Mouse (Mus musculus) embryonic facial prominence, embryonic 11.5 days (tissue): ENCODE measurements around the gene Ypel1. TPM values are rescaled to one million over a fixed set of nuclear protein-coding genes. Genes with fewer than 3 reads are reported as not detected.

ENCODE experiments used
- ATAC-seq: fragments of 200-750 bp; cut with Nextera tagmentation; replicated peaks from 2 replicates; pipeline ENCODE4 v1.8.0; 2017; ENCODE audit warnings: low read depth; ENCODE audit not compliant: insufficient number of reproducible peaks, low FRiP score, low TSS enrichment
- DNase-seq: peaks from one replicate; pipeline ENCODE4 v3.0.0-alpha.2; 2015; ENCODE audit warnings: low spot score
- H3K27ac ChIP-seq: fragments of 300-500 bp; sonication (generic); replicated peaks from 2 replicates; pipeline ENCODE4 v1.5.1; 2014; ENCODE audit warnings: mild to moderate bottlenecking, low read depth, low read length, control low read depth
- H3K27me3 ChIP-seq: fragments of 300-500 bp; sonication (generic); 2 replicates; pipeline ENCODE4 v1.6.1; 2014; ENCODE audit warnings: mild to moderate bottlenecking, low read length, moderate library complexity, mixed read lengths; ENCODE audit not compliant: control insufficient read depth, insufficient read depth
- H3K36me3 ChIP-seq: fragments of 300-500 bp; sonication (generic); replicated peaks from 2 replicates; pipeline ENCODE4 v1.6.1; 2014; ENCODE audit warnings: low read depth, mild to moderate bottlenecking, low read length, moderate library complexity, mixed read lengths; ENCODE audit not compliant: control insufficient read depth, insufficient read depth
- H3K4me1 ChIP-seq: fragments of 300-500 bp; sonication (generic); 2 replicates; pipeline ENCODE4 v1.6.1; 2014; ENCODE audit warnings: low read length, mixed read lengths; ENCODE audit not compliant: control insufficient read depth, insufficient read depth
- H3K4me2 ChIP-seq: fragments of 300-500 bp; sonication (generic); 2 replicates; pipeline ENCODE4 v1.6.1; 2014; ENCODE audit warnings: low read depth, mild to moderate bottlenecking, control low read depth, low read length, moderate library complexity
- H3K4me3 ChIP-seq: fragments of 300-500 bp; sonication (generic); 2 replicates; pipeline ENCODE4 v1.5.1; 2014; ENCODE audit warnings: low read depth, low read length, control low read depth
- H3K9ac ChIP-seq: fragments of 300-500 bp; sonication (generic); replicated peaks from 2 replicates; pipeline ENCODE4 v1.6.1; 2014; ENCODE audit warnings: mild to moderate bottlenecking, control low read depth, low read length
- H3K9me3 ChIP-seq: fragments of 300-500 bp; sonication (generic); replicated peaks from 2 replicates; pipeline ENCODE4 v1.6.1; 2016; ENCODE audit warnings: mild to moderate bottlenecking, low read length, inconsistent platforms, mixed read lengths; ENCODE audit not compliant: control insufficient read depth
- WGBS: fragments of 180-500 bp; shearing (Covaris S2); extraction: QIAGEN DNeasy Blood & Tissue Kit; methylation state at CpG from one replicate; pipeline ENCODE4 v1.1.7; 2014; 5-methylcytosine and 5-hydroxymethylcytosine counted together
- polyA plus RNA-seq: library from polyadenylated mRNA; unstranded; fragments of >200 nt; fragmentation: Nextera tagmentation; extraction: Ambion mirVana; gene quantifications from 2 replicates; pipeline ENCODE4 v1.2.1, GENCODE M21; 2014

The Ypel1 gene
- polyA plus RNA-seq, 1 experiment from 2014 or later: 97.1 TPM

DNA sequence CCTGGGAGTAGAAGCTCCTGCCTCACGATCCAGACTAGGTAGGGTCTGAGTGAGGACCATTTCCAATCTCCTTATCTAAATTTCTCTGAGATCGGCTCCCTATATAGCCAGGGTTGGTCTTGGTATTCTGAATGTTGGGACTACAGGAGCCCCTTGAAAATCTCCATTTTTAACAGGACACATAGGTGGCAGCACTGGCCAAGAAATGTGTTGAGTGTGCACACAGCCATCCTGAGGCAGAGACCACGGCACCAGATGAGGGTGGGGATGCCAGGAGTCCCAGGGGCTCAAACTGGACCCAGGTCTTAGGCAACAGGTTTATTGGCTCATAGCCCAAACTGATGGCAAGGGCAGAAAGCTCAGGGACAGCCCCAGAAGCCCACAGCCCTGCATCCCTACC lies 18.9 kb downstream of the Ypel1 start:
- Histone ChIP-seq H3K27me3 (no peaks in the 10 kb centered on the region), H3K4me3 (no peak overlapping the region), H3K27ac (no peak overlapping the region), H3K9me3 (no peaks in the 10 kb centered on the region), H3K9ac (no peak overlapping the region), H3K4me1 (no peaks in the 10 kb centered on the region), H3K36me3 (peaks cover 16% of the 10 kb centered on the region), H3K4me2 (no peak overlapping the region)
- ATAC-seq (no peak), DNase-seq (peak; percentile 22)
- WGBS: 77% methylated on average over 3 of the region's 3 CpGs

DNA sequence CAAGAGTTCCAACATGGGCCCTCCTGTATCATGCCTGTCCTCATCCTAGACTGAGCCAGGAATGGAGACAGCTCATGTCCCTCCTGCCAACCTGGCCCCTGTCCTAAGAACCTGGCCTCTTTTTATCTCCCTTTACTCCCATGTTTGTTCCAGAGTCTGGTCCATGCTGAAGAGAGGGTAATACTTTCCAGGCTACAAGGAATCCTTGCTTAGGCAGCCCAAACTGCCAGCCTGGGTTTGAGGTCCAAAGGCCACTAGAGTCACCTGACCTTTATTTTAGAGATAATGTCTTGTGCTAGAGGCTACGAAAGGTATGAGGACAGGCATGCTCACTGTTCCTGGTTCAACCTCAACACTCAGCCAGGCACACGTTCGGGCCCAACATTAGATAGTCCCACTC lies 27.4 kb downstream of the Ypel1 start:
- H3K27ac ChIP-seq: no peak overlapping the region
- H3K4me3 ChIP-seq: no peak overlapping the region
- DNase-seq (no peak), ATAC-seq (no peak)
- no peaks in the 10 kb centered on the region for H3K4me1 ChIP-seq
- no peaks in the 10 kb centered on the region for H3K27me3 ChIP-seq
- H3K4me2 ChIP-seq: no peak overlapping the region
- H3K9me3 ChIP-seq: no peaks in the 10 kb centered on the region
- H3K36me3 ChIP-seq: peaks cover 12% of the 10 kb centered on the region
- H3K9ac ChIP-seq: no peak overlapping the region
- WGBS: 94% methylated on average over 3 of the region's 3 CpGs

DNA sequence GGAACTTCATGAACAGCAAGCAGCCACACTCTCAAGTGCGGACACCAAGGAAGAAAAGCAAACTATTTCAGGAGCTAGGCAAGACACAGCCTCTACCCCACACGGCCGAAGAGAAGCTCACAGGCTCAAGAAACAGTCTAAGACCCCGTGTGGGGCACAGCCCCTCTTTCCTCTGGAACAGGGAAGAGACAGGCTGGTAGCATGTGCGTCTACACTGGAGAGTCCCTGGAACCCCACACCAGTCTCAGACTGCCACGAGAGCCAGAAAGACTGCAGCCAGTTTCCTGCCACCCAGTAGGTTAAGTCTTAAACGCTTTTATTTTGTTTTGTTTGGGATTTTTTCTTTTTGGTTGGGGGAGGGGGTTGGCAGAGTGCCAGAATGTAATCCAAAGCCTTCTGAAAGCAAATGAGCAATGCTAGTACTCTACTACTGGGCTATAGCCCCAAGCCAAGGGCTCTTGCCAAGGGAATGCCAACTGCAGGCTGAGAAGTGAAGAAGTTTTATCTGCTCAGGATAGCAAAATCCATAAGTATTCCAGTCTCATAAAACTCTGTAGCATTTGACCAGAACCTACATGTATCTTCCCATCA lies 33.2 kb downstream of the Ypel1 start:
- Histone ChIP-seq H3K9me3 (no peaks in the 10 kb centered on the region), H3K4me3 (no peak overlapping the region), H3K36me3 (peaks cover 7% of the 10 kb centered on the region), H3K27ac (no peak overlapping the region), H3K4me1 (no peaks in the 10 kb centered on the region), H3K27me3 (no peaks in the 10 kb centered on the region), H3K9ac (no peak overlapping the region), H3K4me2 (no peak overlapping the region)
- 86% methylated on average over 7 of the region's 7 CpGs for WGBS
- ATAC-seq (no peak), DNase-seq (no peak)

DNA sequence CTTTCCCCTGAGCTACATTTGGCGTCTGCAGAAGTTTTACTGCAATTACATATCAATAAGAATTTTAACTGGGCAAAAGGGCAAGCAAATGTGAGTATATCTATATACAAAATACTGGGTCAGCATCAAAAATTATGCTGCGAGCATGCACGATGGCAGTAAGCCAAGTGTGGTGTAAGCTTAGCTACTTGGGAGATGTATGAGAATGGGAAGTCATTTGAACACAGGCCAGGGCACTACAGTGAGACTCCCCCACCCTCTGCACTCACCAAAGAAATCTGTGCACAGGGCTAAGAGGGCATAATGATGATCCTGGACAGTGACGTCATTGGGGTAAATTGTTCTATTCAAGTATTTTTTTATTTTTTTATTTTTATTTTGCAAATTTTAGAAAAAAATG lies 35.1 kb downstream of the Ypel1 start:
- H3K9ac ChIP-seq: no peak overlapping the region
- no peak overlapping the region for H3K27ac ChIP-seq
- H3K36me3 ChIP-seq: peaks cover 6% of the 10 kb centered on the region; the same call in 1 of the 2 replicates
- H3K9me3 ChIP-seq: no peaks in the 10 kb centered on the region
- no peaks in the 10 kb centered on the region for H3K4me1 ChIP-seq
- WGBS: 94% methylated on average over 4 of the region's 4 CpGs
- no peak overlapping the region for H3K4me3 ChIP-seq
- H3K27me3 ChIP-seq: no peaks in the 10 kb centered on the region
- DNase-seq (no peak), ATAC-seq (no peak)
- H3K4me2 ChIP-seq: no peak overlapping the region

DNA sequence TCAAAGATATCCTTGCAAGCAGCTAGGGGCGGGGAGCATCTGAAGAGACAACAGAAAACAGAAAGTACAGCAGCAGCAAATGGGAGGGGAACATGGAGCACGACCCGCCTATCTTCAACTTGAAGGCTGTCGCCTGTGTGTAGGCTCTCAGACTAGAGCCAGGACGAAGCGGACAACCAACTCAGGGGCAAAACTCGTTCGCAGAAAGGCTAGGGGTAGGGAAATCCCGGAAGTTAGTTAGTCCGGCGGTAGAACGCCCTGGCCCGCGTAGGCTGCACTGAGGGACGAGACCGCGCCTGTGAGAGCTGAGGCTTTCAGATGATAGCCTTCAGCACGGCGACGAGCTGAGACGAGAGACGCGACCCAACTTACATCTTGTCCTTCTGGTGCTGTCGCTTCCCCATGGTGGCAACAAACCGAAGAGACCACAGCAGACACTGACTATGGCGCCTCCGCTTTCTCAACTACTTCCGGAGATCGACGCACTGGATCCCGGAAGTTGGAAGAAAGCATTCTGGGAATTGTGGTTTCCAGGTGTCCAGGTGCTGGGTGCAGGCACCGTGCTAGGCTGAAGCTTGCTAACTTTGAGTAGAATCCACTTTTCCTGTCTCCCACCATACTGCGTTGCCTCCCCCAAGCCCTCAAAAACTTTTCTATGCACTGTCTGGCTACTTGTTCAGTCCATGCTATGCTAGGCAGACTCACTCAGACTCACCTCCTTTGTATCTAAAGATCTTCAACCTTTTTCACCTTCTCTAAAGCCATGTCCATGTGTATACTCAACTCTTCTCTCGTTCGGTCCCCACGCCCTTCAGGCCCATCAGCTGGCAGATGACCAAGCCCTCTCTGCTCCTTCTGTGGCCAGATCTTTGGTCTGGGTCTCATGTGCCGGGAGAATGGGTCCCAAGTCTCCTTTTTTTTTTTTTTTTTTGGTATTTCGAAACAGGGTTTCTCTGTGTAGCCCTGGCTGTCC lies 41.6 kb downstream of the Ypel1 start, which contains the start of gene Ppil2:
Gene Ppil2, minus strand, starts transcription at position 487 of the 973 bp plus-strand sequence.
- Histone ChIP-seq H3K27ac (no peak within 1 kb of the TSS), H3K9me3 (no peaks in the 10 kb centered on the region), H3K36me3 (no peaks in the 10 kb centered on the region; the same call in 1 of the 2 replicates), H3K27me3 (no peaks in the 10 kb centered on the region), H3K9ac (peak within 1 kb of the TSS; percentile 30), H3K4me2 (peak within 1 kb of the TSS; percentile 34), H3K4me3 (peak within 1 kb of the TSS; percentile 75), H3K4me1 (no peaks in the 10 kb centered on the region)
- ATAC-seq (peak; percentile 88), DNase-seq (peak; percentile 92)
- 10% methylated on average over 38 of the region's 38 CpGs for WGBS

DNA sequence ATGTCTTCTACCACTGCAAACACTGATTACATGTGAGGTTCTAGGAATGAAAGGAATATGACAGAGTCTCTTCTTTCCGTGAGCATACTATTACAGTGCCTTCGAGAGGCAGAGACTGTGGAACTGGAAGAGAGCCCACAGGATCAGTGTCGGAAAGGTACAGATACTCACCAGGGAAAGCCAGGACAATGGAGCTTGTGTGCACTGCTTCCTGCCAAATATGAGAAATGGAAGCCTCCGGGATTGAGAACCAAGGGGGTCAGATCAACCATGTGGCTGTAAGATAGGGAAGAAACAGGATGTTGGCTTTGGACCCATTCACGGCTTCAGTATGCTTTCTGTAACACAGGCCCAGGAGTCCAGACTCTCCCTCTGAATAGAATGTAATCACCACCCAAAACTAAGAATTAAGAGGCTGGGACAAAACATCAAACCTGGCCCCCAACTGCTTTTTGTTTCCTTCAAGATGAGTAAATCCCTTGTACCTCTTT lies 47.9 kb downstream of the Ypel1 start:
- Histone ChIP-seq H3K9me3 (no peaks in the 10 kb centered on the region), H3K27ac (no peak overlapping the region), H3K27me3 (no peaks in the 10 kb centered on the region), H3K4me2 (no peak overlapping the region), H3K4me1 (no peaks in the 10 kb centered on the region), H3K9ac (no peak overlapping the region), H3K36me3 (peaks cover 11% of the 10 kb centered on the region), H3K4me3 (no peak overlapping the region)
- no peak for ATAC-seq
- no peak for DNase-seq
- WGBS: 84% methylated on average over 5 of the region's 5 CpGs

DNA sequence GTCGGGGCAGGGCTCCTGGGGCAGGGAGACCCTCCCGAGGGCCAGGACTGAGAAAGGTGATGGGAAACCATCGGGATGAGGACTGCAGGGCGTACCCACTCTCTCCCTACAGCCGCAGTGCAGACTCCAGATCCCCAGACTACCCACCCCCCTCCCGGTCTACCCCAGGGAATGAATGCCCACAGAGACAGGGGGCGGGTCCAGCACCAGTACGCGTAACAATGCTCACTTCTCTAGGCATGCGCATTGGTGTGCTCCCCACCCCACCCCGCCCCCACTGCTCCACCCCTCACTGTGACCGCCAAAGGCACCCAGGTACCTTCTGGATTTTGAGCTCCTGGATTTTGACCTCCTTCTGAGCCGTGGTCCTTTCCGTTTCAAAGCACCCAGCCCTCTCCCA lies 52.1 kb downstream of the Ypel1 start:
- WGBS: 63% methylated on average over 14 of the region's 14 CpGs
- Histone ChIP-seq H3K4me2 (no peak overlapping the region), H3K9ac (no peak overlapping the region)

More for the DNA sequence above, 52.1 kb downstream of the Ypel1 start:
- Histone ChIP-seq H3K9me3 (no peaks in the 10 kb centered on the region), H3K27me3 (no peaks in the 10 kb centered on the region), H3K36me3 (peaks cover 13% of the 10 kb centered on the region), H3K4me3 (no peak overlapping the region), H3K27ac (no peak overlapping the region), H3K4me1 (peaks cover 2% of the 10 kb centered on the region; the same call in 1 of the 2 replicates)
- no peak for ATAC-seq
- DNase-seq: no peak
